Mouse (Mus musculus): ENCODE measurements around the gene Fmo4.

GRCm38 (mm10) chr1:162773661-162774060, 40.1 kb downstream of the Fmo4 start:
- TF ChIP-seq POLR2A (IDR thresholded peaks at IDR 0.05; ENCODE audit: extremely low read depth, insufficient read depth, low read length): no peak
- no peak for TF ChIP-seq CTCF (IDR thresholded peaks at IDR 0.05; ENCODE audit: low read depth, low read length)

Data from liver, adult 2 months (tissue).